Mouse (Mus musculus) lung, postnatal 0 days (tissue): Measurements from ENCODE around the gene Gpsm3. TPM values are rescaled to one million over a fixed set of nuclear protein-coding genes. Genes with fewer than 3 reads are reported as not detected.
A peak's percentile ranks its signal among the peaks of the same experiment; 100 is the strongest.

Source experiments
- ATAC-seq: fragments of 200-750 bp; cut with Nextera tagmentation; 2 replicates; pipeline ENCODE4 v1.8.0; 2017; ENCODE audit warnings: moderate library complexity
- DNase-seq: peaks from one replicate; pipeline ENCODE4 v3.0.0-alpha.2; 2016; ENCODE audit warnings: low spot score
- H3K27ac ChIP-seq: fragments of 300-500 bp; sonication (generic); 2 replicates; pipeline ENCODE4 v1.5.1; 2014; ENCODE audit warnings: antibody characterized with exemption, mild to moderate bottlenecking, low read length, mixed read lengths
- H3K27me3 ChIP-seq: fragments of 300-500 bp; sonication (generic); replicated peaks from 2 replicates; pipeline ENCODE4 v1.6.1; 2014; ENCODE audit warnings: low read length, mixed read lengths; ENCODE audit not compliant: insufficient read depth
- H3K36me3 ChIP-seq: fragments of 300-500 bp; sonication (generic); 2 replicates; pipeline ENCODE4 v1.6.1; 2014; ENCODE audit warnings: low read length, mixed read lengths; ENCODE audit not compliant: insufficient read depth
- H3K4me1 ChIP-seq: fragments of 300-500 bp; sonication (generic); 2 replicates; pipeline ENCODE4 v1.6.1; 2014; ENCODE audit warnings: antibody characterized with exemption, low read depth, low read length, mixed read lengths; ENCODE audit not compliant: insufficient read depth
- H3K4me2 ChIP-seq: fragments of 300-500 bp; sonication (generic); replicated peaks from 2 replicates; pipeline ENCODE4 v1.6.1; 2014; ENCODE audit warnings: low read depth, mild to moderate bottlenecking, low read length, moderate library complexity, mixed read lengths
- H3K4me3 ChIP-seq: fragments of 300-500 bp; sonication (generic); 2 replicates; pipeline ENCODE4 v1.5.1; 2014; ENCODE audit warnings: low read depth, low read length
- H3K9ac ChIP-seq: fragments of 300-500 bp; sonication (generic); replicated peaks from 2 replicates; pipeline ENCODE4 v1.6.1; 2014; ENCODE audit warnings: low read depth, mild to moderate bottlenecking
- H3K9me3 ChIP-seq: fragments of 300-500 bp; sonication (generic); 2 replicates; pipeline ENCODE4 v1.6.1; 2016; ENCODE audit warnings: low read length, mixed read lengths
- CTCF ChIP-seq: IDR thresholded peaks from 2 replicates; pipeline ENCODE4 v1.5.1; 2016; ENCODE audit warnings: antibody characterized with exemption, mild to moderate bottlenecking
- EP300 ChIP-seq: IDR thresholded peaks from 2 replicates; pipeline ENCODE4 v1.6.1; 2016; ENCODE audit warnings: antibody characterized with exemption, mild to moderate bottlenecking, control low read depth
- WGBS: fragments of 180-500 bp; shearing (Covaris S2); extraction: QIAGEN DNeasy Blood & Tissue Kit; methylation state at CpG from one replicate; pipeline ENCODE4 v1.1.7; 2014; 5-methylcytosine and 5-hydroxymethylcytosine counted together
- polyA plus RNA-seq: library from polyadenylated mRNA; unstranded; fragments of >200 nt; fragmentation: Nextera tagmentation; extraction: Ambion mirVana; gene quantifications from 2 replicates; pipeline ENCODE4 v1.2.1, GENCODE M21; 2015

Gpsm3 gene
- polyA plus RNA-seq, 1 experiment from 2014 or later: 41.0 TPM

GRCm38 (mm10) chr17:34604061-34604508 lies 14.5 kb downstream of the Gpsm3 start, which contains the start of gene Agpat1:
Agpat1 (plus strand) TSS chr17:34604262.
- Histone ChIP-seq H3K4me3 (peak within 1 kb of the TSS; percentile 81), H3K9ac (peak within 1 kb of the TSS; percentile 46), H3K4me1 (peaks cover 21% of the 10 kb centered on the region), H3K27me3 (no peaks in the 10 kb centered on the region), H3K9me3 (no peaks in the 10 kb centered on the region), H3K36me3 (no peaks in the 10 kb centered on the region), H3K27ac (peak within 1 kb of the TSS; percentile 96), H3K4me2 (peak within 1 kb of the TSS; percentile 96)
- WGBS: under 1% methylated on average over 34 of the region's 35 CpGs
- ATAC-seq (peak; percentile 85), DNase-seq (peak; percentile 100)
- no peak for TF ChIP-seq EP300
- no peak for TF ChIP-seq CTCF

- WGBS: 13% methylated on average over 24 of the region's 24 CpGs
- H3K36me3 ChIP-seq: no peaks in the 10 kb centered on the region
- peaks cover 21% of the 10 kb centered on the region for H3K4me1 ChIP-seq
- H3K4me3 ChIP-seq: peak overlapping the region; percentile 81
- no peaks in the 10 kb centered on the region for H3K9me3 ChIP-seq
- H3K27me3 ChIP-seq: no peaks in the 10 kb centered on the region
- H3K9ac ChIP-seq: peak overlapping the region; percentile 36
- TF ChIP-seq CTCF (no peak), EP300 (0 out of 2 replicates have a peak, but pooled peaks have one; percentile 1)
- peak overlapping the region; percentile 96 for H3K4me2 ChIP-seq
- peak overlapping the region; percentile 96 for H3K27ac ChIP-seq
- DNase-seq (peak; percentile 89), ATAC-seq (peak; percentile 1; the same call in 1 of the 2 replicates)
Measured at GRCm38 (mm10) chr17:34604511-34605237, 15.1 kb downstream of the Gpsm3 start.

GRCm38 (mm10) chr17:34605609-34606008 lies 16.0 kb downstream of the Gpsm3 start:
- H3K36me3 ChIP-seq: no peaks in the 10 kb centered on the region
- TF ChIP-seq CTCF (no peak), EP300 (no peak)
- peak; percentile 97 for DNase-seq
- H3K27ac ChIP-seq: peak overlapping the region; percentile 96
- peak; percentile 33 for ATAC-seq
- WGBS: 3% methylated on average over 20 of the region's 30 CpGs
- H3K9me3 ChIP-seq: no peaks in the 10 kb centered on the region
- H3K27me3 ChIP-seq: no peaks in the 10 kb centered on the region
- H3K4me1 ChIP-seq: peaks cover 21% of the 10 kb centered on the region
- H3K9ac ChIP-seq: peak overlapping the region; percentile 74
- peak overlapping the region; percentile 81 for H3K4me3 ChIP-seq
- peak overlapping the region; percentile 96 for H3K4me2 ChIP-seq

GRCm38 (mm10) chr17:34606186-34607039 lies 16.8 kb downstream of the Gpsm3 start:
- Histone ChIP-seq H3K27me3 (no peaks in the 10 kb centered on the region), H3K4me3 (peak overlapping the region; percentile 81), H3K27ac (peak overlapping the region; percentile 96), H3K36me3 (peaks cover 3% of the 10 kb centered on the region; the same call in 1 of the 2 replicates), H3K9ac (peak overlapping the region; percentile 74), H3K9me3 (no peaks in the 10 kb centered on the region), H3K4me2 (peak overlapping the region; percentile 96), H3K4me1 (peaks cover 21% of the 10 kb centered on the region)
- 10% methylated on average over 29 of the region's 32 CpGs for WGBS
- DNase-seq: peak; percentile 46
- ATAC-seq: no peak
- TF ChIP-seq CTCF: no peak
- TF ChIP-seq EP300: no peak

GRCm38 (mm10) chr17:34607997-34608396 lies 18.4 kb downstream of the Gpsm3 start:
- 66% methylated on average over 7 of the region's 7 CpGs for WGBS
- no peaks in the 10 kb centered on the region for H3K9me3 ChIP-seq
- H3K27me3 ChIP-seq: no peaks in the 10 kb centered on the region
- no peak overlapping the region for H3K4me3 ChIP-seq
- no peak overlapping the region for H3K4me2 ChIP-seq
- H3K4me1 ChIP-seq: peaks cover 12% of the 10 kb centered on the region
- ATAC-seq: no peak
- TF ChIP-seq EP300 (no peak), CTCF (no peak)
- peaks cover 11% of the 10 kb centered on the region for H3K36me3 ChIP-seq
- no peak for DNase-seq
- no peak overlapping the region for H3K27ac ChIP-seq
- no peak overlapping the region for H3K9ac ChIP-seq

GRCm38 (mm10) chr17:34611050-34611449 lies 21.4 kb downstream of the Gpsm3 start:
- no peak overlapping the region for H3K27ac ChIP-seq
- H3K4me3 ChIP-seq: no peak overlapping the region
- H3K9ac ChIP-seq: no peak overlapping the region
- TF ChIP-seq EP300 (no peak), CTCF (no peak)
- WGBS: 87% methylated on average over 8 of the region's 8 CpGs
- H3K36me3 ChIP-seq: peaks cover 19% of the 10 kb centered on the region
- no peak for ATAC-seq
- no peak overlapping the region for H3K4me2 ChIP-seq
- DNase-seq: no peak
- no peaks in the 10 kb centered on the region for H3K9me3 ChIP-seq
- 0 out of 2 replicates have a peak, but pooled peaks cover 5% of the 10 kb centered on the region for H3K4me1 ChIP-seq
- no peaks in the 10 kb centered on the region for H3K27me3 ChIP-seq
